Mouse (Mus musculus): ENCODE measurements around the gene Sh3rf1. TPM values are rescaled to one million over a fixed set of nuclear protein-coding genes. Genes with fewer than 3 reads are reported as not detected.

Gene Sh3rf1
- polyA plus RNA-seq, 1 experiment from 2014 or later: 18.1 TPM

DNA sequence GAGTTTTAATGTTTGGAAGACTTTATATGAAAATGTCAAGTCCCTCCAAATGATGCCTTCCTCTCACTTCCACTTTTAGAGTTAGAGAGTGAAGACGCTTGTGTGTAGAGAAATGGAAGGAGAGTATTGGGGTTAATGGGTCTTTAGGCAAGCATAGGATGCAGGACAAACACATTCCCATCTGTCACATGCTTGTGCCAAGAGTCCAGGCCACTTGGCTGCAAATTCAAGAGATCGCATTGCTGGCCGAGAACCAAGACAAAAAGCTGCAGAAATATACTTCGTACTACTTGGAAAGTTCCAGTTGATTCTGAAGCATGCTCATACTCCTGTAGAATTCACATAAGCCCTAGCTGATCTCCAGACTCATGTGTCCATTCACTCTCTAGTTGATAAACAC, 41.7 kb upstream of the Sh3rf1 start:
- Histone ChIP-seq H3K4me3 (replicated peaks; ENCODE audit: low read depth, low read length) (no peak overlapping the region), H3K4me2 (ENCODE audit: low read length) (no peak overlapping the region), H3K9me3 (replicated peaks; ENCODE audit: low read length) (no peaks in the 10 kb centered on the region), H3K4me1 (replicated peaks; ENCODE audit: insufficient read depth, low read length) (no peaks in the 10 kb centered on the region), H3K36me3 (ENCODE audit: insufficient read depth, low read length) (no peaks in the 10 kb centered on the region), H3K27ac (no peak overlapping the region), H3K27me3 (ENCODE audit: insufficient read depth, low read length) (no peaks in the 10 kb centered on the region), H3K9ac (ENCODE audit: low read depth, low read length) (no peak overlapping the region)
- no peak for TF ChIP-seq CTCF (IDR thresholded peaks at IDR 0.05; ENCODE audit: low read depth)
- WGBS: 78% methylated on average over 4 of the region's 4 CpGs
- no peak for ATAC-seq (replicated peaks; ENCODE audit: low FRiP score, low read depth)
- DNase-seq (ENCODE audit: low spot score): no peak

DNA sequence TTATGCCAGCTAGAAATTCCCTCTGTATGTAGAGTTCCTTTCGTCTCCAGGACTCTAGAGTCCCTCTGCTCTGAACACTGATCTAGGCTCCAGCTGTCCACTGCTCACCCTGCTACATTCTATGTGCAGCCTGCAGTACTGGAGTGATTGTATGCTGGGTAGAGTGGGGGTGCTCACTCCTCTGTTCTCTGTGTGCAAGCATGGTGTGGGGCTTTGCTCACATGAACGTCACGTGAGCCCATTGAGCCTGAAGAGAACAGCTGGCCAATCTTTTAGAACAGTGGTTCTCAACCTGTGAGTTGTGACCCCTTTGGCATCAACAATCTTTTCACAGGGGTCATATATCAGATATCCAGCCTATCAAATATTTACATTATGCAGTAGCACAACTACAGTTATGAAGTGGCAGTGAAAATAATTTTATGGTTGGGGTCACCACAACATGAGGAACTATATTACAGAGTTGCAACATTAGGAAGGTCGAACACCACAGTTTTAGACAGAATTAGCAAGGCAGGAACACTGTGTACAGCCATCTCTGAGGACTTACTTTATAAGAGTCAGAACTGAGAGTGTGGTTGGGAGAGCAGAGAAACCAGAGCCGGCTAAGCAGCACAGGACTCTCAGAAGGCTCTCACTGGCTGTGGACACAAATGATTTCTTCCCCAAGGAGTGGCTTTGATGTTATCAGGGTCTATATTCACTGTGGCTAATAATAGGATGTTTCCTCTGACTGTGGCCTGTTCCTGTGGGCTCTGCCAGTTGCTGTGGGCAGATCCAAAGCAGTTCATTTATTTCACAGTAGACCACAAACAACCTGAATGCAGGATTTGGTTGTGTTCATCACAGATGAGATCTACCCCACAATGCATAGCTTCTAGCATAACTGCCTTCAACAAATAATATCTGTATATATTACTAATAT, 38.1 kb upstream of the Sh3rf1 start:
- H3K4me2 ChIP-seq (ENCODE audit: low read length): no peak overlapping the region
- no peak overlapping the region for H3K27ac ChIP-seq
- no peak overlapping the region for H3K9ac ChIP-seq (ENCODE audit: low read depth, low read length)
- no peaks in the 10 kb centered on the region for H3K9me3 ChIP-seq (replicated peaks; ENCODE audit: low read length)
- H3K4me3 ChIP-seq (replicated peaks; ENCODE audit: low read depth, low read length): no peak overlapping the region
- 68% methylated on average over 5 of the region's 5 CpGs for WGBS
- ATAC-seq (replicated peaks; ENCODE audit: low FRiP score, low read depth) (no peak), DNase-seq (ENCODE audit: low spot score) (no peak)
- H3K4me1 ChIP-seq (replicated peaks; ENCODE audit: insufficient read depth, low read length): no peaks in the 10 kb centered on the region
- TF ChIP-seq CTCF (IDR thresholded peaks at IDR 0.05; ENCODE audit: low read depth): no peak
- H3K27me3 ChIP-seq (ENCODE audit: insufficient read depth, low read length): no peaks in the 10 kb centered on the region
- no peaks in the 10 kb centered on the region for H3K36me3 ChIP-seq (ENCODE audit: insufficient read depth, low read length)

DNA sequence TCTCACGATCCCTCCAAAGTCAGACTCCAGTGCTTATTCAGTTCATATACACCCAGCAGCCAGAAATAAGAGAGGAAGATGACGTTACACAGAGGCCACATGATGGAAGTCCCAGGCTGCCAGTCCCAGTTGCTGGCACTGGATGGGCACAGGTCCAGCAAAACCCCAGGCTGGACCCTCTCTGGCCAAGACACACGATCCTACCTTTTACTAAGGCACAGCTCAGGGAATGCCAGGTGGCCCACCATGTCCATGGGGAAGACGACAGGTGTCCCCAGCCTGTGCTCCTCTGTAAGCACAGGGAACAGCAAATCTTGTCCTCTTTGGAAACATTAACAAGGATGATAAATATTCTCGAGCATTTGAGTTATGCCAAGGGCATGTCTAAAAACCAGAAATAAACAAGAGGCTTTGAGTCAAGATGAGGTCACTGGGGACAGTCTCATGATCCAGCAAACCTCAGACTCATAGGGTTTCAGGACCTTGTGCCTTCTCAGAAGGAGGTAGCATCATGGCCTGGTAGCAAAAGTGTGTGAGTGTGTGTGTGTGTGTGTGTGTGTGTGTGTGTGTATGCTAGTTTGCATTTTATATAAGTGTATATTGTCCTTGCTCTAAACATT, 29.3 kb upstream of the Sh3rf1 start:
- no peak overlapping the region for H3K4me2 ChIP-seq (ENCODE audit: low read length)
- no peaks in the 10 kb centered on the region for H3K27me3 ChIP-seq (ENCODE audit: insufficient read depth, low read length)
- no peak for TF ChIP-seq CTCF (IDR thresholded peaks at IDR 0.05; ENCODE audit: low read depth)
- H3K27ac ChIP-seq: no peak overlapping the region
- no peaks in the 10 kb centered on the region for H3K4me1 ChIP-seq (replicated peaks; ENCODE audit: insufficient read depth, low read length)
- WGBS: 72% methylated on average over 5 of the region's 5 CpGs
- H3K36me3 ChIP-seq (ENCODE audit: insufficient read depth, low read length): no peaks in the 10 kb centered on the region
- DNase-seq (ENCODE audit: low spot score): no peak
- no peak overlapping the region for H3K9ac ChIP-seq (ENCODE audit: low read depth, low read length)
- H3K4me3 ChIP-seq (replicated peaks; ENCODE audit: low read depth, low read length): no peak overlapping the region
- no peak for ATAC-seq (replicated peaks; ENCODE audit: low FRiP score, low read depth)
- no peaks in the 10 kb centered on the region for H3K9me3 ChIP-seq (replicated peaks; ENCODE audit: low read length)

DNA sequence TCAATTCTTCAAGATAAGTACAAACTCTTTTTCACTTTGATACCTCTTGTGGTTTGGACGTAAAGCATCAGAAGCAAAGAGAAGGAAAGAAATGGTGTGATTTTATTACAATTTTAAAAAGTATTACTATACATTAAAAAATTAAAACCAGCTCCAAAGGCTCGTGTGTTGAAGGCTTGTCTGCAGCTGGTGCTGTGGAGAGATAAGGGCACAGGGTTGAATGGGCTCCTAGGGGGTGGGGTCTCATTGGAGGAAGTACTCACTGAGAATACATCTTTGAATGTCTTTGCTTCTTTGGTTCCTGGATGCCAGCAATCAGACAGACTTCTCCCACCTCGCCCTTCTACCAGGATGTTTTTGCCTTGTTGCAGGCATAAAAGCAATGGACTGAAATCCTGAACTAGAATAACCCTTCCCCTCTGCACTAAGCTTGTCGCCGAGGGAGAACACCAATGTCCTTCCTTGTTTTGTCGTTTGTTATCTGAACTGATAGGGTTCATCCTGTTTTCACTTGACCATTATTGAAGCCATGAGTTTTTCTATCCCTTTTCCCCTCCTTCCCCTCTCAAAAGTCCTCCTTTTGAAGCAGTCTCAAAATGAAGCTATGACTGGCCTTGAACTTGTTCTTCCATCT, 23.3 kb upstream of the Sh3rf1 start:
- Histone ChIP-seq H3K4me3 (replicated peaks; ENCODE audit: low read depth, low read length) (no peak overlapping the region), H3K36me3 (ENCODE audit: insufficient read depth, low read length) (no peaks in the 10 kb centered on the region), H3K9ac (ENCODE audit: low read depth, low read length) (no peak overlapping the region), H3K9me3 (replicated peaks; ENCODE audit: low read length) (no peaks in the 10 kb centered on the region), H3K4me2 (ENCODE audit: low read length) (no peak overlapping the region), H3K27me3 (ENCODE audit: insufficient read depth, low read length) (no peaks in the 10 kb centered on the region), H3K27ac (no peak overlapping the region), H3K4me1 (replicated peaks; ENCODE audit: insufficient read depth, low read length) (no peaks in the 10 kb centered on the region)
- no peak for ATAC-seq (replicated peaks; ENCODE audit: low FRiP score, low read depth)
- no peak for TF ChIP-seq CTCF (IDR thresholded peaks at IDR 0.05; ENCODE audit: low read depth)
- DNase-seq (ENCODE audit: low spot score): no peak
- 73% methylated on average over 6 of the region's 6 CpGs for WGBS

DNA sequence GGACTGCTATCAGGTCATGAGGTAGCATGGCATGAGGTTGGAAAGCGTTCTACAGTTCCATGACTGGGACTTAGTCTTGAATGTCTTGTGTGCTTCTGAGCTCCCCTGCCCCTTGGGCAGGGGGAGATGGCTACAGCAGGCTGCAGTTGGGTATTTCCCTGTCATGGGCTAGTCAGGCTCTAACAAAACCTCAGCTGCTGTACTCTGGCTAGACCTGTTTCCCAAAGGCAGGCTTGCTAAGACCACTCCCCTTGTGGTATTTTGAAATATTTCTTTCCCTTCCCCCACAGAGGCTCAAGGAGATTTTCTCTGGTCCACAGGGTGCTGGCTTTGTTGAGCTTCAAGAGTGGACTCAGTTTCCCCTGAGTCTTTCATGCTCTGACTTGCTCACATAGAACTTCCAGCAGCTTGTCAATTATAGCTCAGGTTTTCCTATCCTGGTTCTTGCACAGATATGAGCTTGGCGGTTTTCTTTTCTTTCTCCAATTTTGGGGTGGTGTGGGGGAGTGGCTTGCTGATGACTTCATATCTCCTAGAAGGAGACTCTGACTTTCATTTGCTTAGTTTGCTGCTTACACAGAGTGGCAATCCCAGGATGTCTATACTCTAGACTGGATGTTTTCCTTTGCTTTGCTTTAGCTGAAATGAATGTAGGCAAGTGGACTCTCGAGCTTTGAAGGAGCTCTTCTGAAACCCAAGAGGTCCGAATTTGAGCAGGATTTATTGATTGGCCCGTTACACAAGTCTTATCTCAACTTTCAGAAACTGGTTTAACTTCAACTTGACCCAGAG, 20.4 kb upstream of the Sh3rf1 start:
- H3K4me1 ChIP-seq (replicated peaks; ENCODE audit: insufficient read depth, low read length): no peaks in the 10 kb centered on the region
- H3K27ac ChIP-seq: no peak overlapping the region
- WGBS: 73% methylated on average over 5 of the region's 5 CpGs
- H3K9me3 ChIP-seq (replicated peaks; ENCODE audit: low read length): no peaks in the 10 kb centered on the region
- H3K36me3 ChIP-seq (ENCODE audit: insufficient read depth, low read length): no peaks in the 10 kb centered on the region
- no peaks in the 10 kb centered on the region for H3K27me3 ChIP-seq (ENCODE audit: insufficient read depth, low read length)
- no peak overlapping the region for H3K9ac ChIP-seq (ENCODE audit: low read depth, low read length)
- DNase-seq (ENCODE audit: low spot score) (no peak), ATAC-seq (replicated peaks; ENCODE audit: low FRiP score, low read depth) (no peak)
- no peak for TF ChIP-seq CTCF (IDR thresholded peaks at IDR 0.05; ENCODE audit: low read depth)
- no peak overlapping the region for H3K4me2 ChIP-seq (ENCODE audit: low read length)
- no peak overlapping the region for H3K4me3 ChIP-seq (replicated peaks; ENCODE audit: low read depth, low read length)

DNA sequence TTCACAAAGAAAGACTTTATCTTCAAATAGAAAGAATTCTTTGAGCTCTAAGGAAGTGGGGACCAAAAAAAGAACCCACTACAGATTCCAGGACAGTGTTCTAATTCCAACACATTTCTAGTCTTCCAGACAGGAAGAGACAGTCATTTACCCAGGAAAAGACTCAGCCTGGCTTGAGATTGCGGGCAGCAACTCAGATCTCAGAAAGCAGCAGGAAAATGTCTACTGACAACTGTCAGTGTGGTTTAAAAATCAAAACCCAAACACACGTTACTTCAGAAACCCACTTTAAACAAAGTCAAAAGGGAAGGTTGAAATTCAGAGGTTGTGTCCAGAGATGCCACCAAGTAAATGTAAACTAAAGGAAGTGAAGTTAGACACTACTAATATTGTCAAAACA, 16.8 kb upstream of the Sh3rf1 start:
- 69% methylated on average over 2 of the region's 2 CpGs for WGBS

More for the DNA sequence above, 16.8 kb upstream of the Sh3rf1 start:
- no peak for TF ChIP-seq CTCF (IDR thresholded peaks at IDR 0.05; ENCODE audit: low read depth)
- Histone ChIP-seq H3K9me3 (replicated peaks; ENCODE audit: low read length) (no peaks in the 10 kb centered on the region), H3K4me1 (replicated peaks; ENCODE audit: insufficient read depth, low read length) (no peaks in the 10 kb centered on the region), H3K4me2 (ENCODE audit: low read length) (no peak overlapping the region), H3K27me3 (ENCODE audit: insufficient read depth, low read length) (no peaks in the 10 kb centered on the region), H3K27ac (no peak overlapping the region), H3K9ac (ENCODE audit: low read depth, low read length) (no peak overlapping the region), H3K4me3 (replicated peaks; ENCODE audit: low read depth, low read length) (no peak overlapping the region), H3K36me3 (ENCODE audit: insufficient read depth, low read length) (no peaks in the 10 kb centered on the region)
- ATAC-seq (replicated peaks; ENCODE audit: low FRiP score, low read depth) (no peak), DNase-seq (ENCODE audit: low spot score) (no peak)
